Mouse (Mus musculus): Measurements from ENCODE around the gene Hnrnpab.

Gene Hnrnpab

GRCm38 (mm10) chr11:51605602-51606446 is 823 bp downstream of the Hnrnpab start:
- DNase-seq (ENCODE audit: low spot score in 2 of 2), result peak; percentile 71 to 78

- no peak for DNase-seq (ENCODE audit: low spot score in 2 of 2)
Observed at GRCm38 (mm10) chr11:51602253-51602652, 4.4 kb downstream of the Hnrnpab start.

GRCm38 (mm10) chr11:51597553-51597952 is 9.1 kb downstream of the Hnrnpab start:
- no peak for DNase-seq (ENCODE audit: low spot score in 2 of 2)

- DNase-seq (ENCODE audit: low spot score in 2 of 2), result no peak
Observed at GRCm38 (mm10) chr11:51595459-51596083, 11.1 kb downstream of the Hnrnpab start.

GRCm38 (mm10) chr11:51594715-51595350 is 11.8 kb downstream of the Hnrnpab start:
- no peak for DNase-seq (ENCODE audit: low spot score in 2 of 2)

GRCm38 (mm10) chr11:51593849-51594248 is 12.8 kb downstream of the Hnrnpab start:
- no peak for DNase-seq (ENCODE audit: low spot score in 2 of 2)

GRCm38 (mm10) chr11:51593368-51593767 is 13.3 kb downstream of the Hnrnpab start:
- no peak for DNase-seq (ENCODE audit: low spot score in 2 of 2)

GRCm38 (mm10) chr11:51591915-51592314 is 14.7 kb downstream of the Hnrnpab start:
- no peak for DNase-seq (ENCODE audit: low spot score in 2 of 2)

GRCm38 (mm10) chr11:51591168-51591567 is 15.5 kb downstream of the Hnrnpab start:
- DNase-seq (ENCODE audit: low spot score in 2 of 2), result no peak

GRCm38 (mm10) chr11:51590002-51590401 is 16.6 kb downstream of the Hnrnpab start:
- DNase-seq (ENCODE audit: low spot score in 2 of 2), result no peak

GRCm38 (mm10) chr11:51588833-51589232 is 17.8 kb downstream of the Hnrnpab start:
- DNase-seq (ENCODE audit: low spot score in 2 of 2), result no peak

GRCm38 (mm10) chr11:51587059-51587458 is 19.6 kb downstream of the Hnrnpab start:
- no peak for DNase-seq (ENCODE audit: low spot score in 2 of 2)

- DNase-seq (ENCODE audit: low spot score in 2 of 2), result no peak
Observed at GRCm38 (mm10) chr11:51586411-51586810, 20.2 kb downstream of the Hnrnpab start.

- DNase-seq (ENCODE audit: low spot score in 2 of 2), result no peak
Observed at GRCm38 (mm10) chr11:51585608-51586252, 20.9 kb downstream of the Hnrnpab start.

GRCm38 (mm10) chr11:51584431-51585248 is 22.0 kb downstream of the Hnrnpab start, which contains the start of gene Phykpl:
Phykpl (plus strand) TSS chr11:51584757.
- DNase-seq (ENCODE audit: low spot score in 2 of 2), result peak; percentile 94 to 95

GRCm38 (mm10) chr11:51584057-51584430 is 22.6 kb downstream of the Hnrnpab start:
- no peak for DNase-seq (ENCODE audit: low spot score in 2 of 2)

- DNase-seq (ENCODE audit: low spot score in 2 of 2), result peak; percentile 33 to 57
Observed at GRCm38 (mm10) chr11:51582713-51583112, 23.9 kb downstream of the Hnrnpab start.

- no peak for DNase-seq (ENCODE audit: low spot score in 2 of 2)
Observed at GRCm38 (mm10) chr11:51579024-51579423, 27.6 kb downstream of the Hnrnpab start.

- DNase-seq (ENCODE audit: low spot score in 2 of 2), result no peak
Observed at GRCm38 (mm10) chr11:51577587-51577986, 29.1 kb downstream of the Hnrnpab start.

- DNase-seq (ENCODE audit: low spot score in 2 of 2), result no peak
Observed at GRCm38 (mm10) chr11:51576454-51576853, 30.2 kb downstream of the Hnrnpab start.

- no peak for DNase-seq (ENCODE audit: low spot score in 2 of 2)
Observed at GRCm38 (mm10) chr11:51568801-51569200, 37.8 kb downstream of the Hnrnpab start.
